Mouse (Mus musculus): ENCODE results near the gene Lin52. TPM values are rescaled to one million over a fixed set of nuclear protein-coding genes. Genes with fewer than 3 reads are reported as not detected.

Lin52 gene
- polyA plus RNA-seq, 1 experiment from 2014 or later: 41.3 TPM

DNA sequence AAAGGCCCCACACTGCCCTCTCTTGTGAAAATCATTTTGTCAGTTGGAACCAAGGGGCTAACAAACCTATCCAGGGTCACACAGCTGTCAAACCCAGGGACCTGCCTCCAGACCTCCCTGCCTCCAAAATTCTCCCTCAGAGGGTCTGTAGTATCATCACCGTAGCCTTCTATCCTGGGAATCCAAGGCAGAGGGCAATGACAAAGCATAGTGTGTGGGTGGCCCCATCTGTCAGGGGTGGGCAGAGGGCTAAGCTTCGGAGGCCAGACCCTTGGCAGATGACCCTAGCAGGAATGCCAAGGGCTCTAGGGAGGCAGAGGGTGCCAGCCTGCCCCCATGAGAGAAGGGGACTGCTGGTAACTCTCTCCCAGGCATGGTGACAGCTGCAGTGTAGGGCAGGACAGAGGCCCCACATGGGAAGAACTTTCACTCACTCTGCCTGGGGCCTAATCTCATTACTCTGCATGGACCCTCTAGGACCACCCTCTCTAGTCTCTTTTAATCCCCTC, 95.4 kb downstream of the Lin52 start:
- Histone ChIP-seq H3K36me3 (no peaks in the 10 kb centered on the region), H3K4me1 (replicated peaks) (peaks cover 9% of the 10 kb centered on the region; the same call in 1 of the 2 replicates), H3K4me3 (replicated peaks) (no peak overlapping the region), H3K27me3 (peaks cover 11% of the 10 kb centered on the region; the same call in 1 of the 2 replicates), H3K4me2 (replicated peaks) (no peak overlapping the region), H3K27ac (no peak overlapping the region), H3K9me3 (no peaks in the 10 kb centered on the region), H3K9ac (replicated peaks) (no peak overlapping the region)
- 0 out of 2 replicates have a peak, but pooled peaks have one; percentile 37 for ATAC-seq
- 41% methylated on average over 2 of the region's 2 CpGs for WGBS

DNA sequence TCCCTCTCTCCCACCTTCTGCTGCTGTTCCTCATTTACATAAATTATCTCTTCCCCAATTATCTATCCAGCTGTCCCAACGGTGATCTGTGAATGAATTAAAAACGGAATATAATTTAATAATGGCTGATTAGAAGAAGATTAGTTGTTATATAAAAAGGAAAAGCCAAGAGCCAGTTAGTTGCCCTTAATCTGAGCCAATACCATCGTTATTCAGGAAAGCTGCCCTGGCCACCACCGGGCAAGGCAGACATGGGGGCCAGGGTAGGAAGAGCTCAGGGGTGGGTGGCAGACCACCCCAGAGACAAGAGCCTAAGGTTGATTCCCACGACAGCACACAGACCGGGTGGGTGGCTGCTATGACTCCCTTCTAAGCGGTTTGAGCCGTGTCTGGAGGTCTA, 97.0 kb downstream of the Lin52 start:
- peaks cover 7% of the 10 kb centered on the region; the same call in 1 of the 2 replicates for H3K27me3 ChIP-seq
- H3K9me3 ChIP-seq: no peaks in the 10 kb centered on the region
- no peaks in the 10 kb centered on the region for H3K36me3 ChIP-seq
- H3K4me1 ChIP-seq (replicated peaks): peaks cover 11% of the 10 kb centered on the region; the same call in 1 of the 2 replicates
- WGBS: 43% methylated on average over 8 of the region's 8 CpGs
- H3K9ac ChIP-seq (replicated peaks): no peak overlapping the region
- no peak overlapping the region for H3K4me3 ChIP-seq (replicated peaks)
- no peak overlapping the region for H3K27ac ChIP-seq
- ATAC-seq: no peak
- H3K4me2 ChIP-seq (replicated peaks): no peak overlapping the region

DNA sequence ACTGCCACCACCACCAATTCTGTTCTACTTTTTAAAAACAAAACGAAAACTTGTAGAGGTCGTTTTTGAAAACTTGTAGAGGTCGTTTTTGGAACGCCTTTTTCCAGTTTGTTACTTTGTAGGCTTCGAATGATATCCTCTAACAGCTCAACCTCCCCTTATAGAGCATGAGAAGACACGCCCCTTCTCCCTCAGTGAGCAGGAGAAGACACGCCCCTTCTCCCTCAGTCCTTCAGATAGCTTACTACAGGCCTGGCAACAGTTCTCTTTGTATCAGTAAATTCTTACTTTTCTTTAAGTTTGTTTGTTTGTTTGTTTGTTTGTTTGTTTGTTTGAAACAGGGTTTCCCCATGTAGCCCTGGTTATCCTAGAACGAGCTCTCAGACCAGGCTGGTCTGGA, 104.0 kb downstream of the Lin52 start:
- peaks cover 7% of the 10 kb centered on the region; the same call in 1 of the 2 replicates for H3K4me1 ChIP-seq (replicated peaks)
- ATAC-seq: no peak
- peaks cover 6% of the 10 kb centered on the region; the same call in 1 of the 2 replicates for H3K27me3 ChIP-seq
- WGBS: 60% methylated on average over 8 of the region's 8 CpGs
- no peak overlapping the region for H3K27ac ChIP-seq
- H3K4me2 ChIP-seq (replicated peaks): no peak overlapping the region
- no peaks in the 10 kb centered on the region for H3K9me3 ChIP-seq
- H3K9ac ChIP-seq (replicated peaks): no peak overlapping the region
- H3K4me3 ChIP-seq (replicated peaks): no peak overlapping the region
- H3K36me3 ChIP-seq: no peaks in the 10 kb centered on the region

DNA sequence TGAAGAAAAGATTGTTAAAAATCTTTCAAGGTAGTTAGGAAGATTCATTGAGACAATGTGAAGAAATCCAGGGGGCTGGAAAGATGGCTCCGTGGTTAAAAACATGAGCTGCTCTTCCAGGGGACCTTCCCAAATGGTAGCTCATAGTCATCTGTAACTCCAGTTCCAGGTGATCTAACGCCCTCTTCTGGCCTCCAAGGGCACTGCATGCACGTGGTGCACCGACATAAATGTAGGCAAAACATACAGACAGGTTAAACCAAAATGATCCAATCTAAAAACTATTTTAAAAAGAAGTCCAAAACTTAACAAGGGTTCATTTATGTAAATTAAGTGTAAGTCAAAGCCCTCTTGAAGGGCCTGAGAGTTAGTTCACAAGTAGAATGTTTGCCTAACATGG, 111.3 kb downstream of the Lin52 start:
- no peak for ATAC-seq
- Histone ChIP-seq H3K27ac (no peak overlapping the region), H3K4me1 (replicated peaks) (no peaks in the 10 kb centered on the region), H3K4me3 (replicated peaks) (no peak overlapping the region), H3K9me3 (no peaks in the 10 kb centered on the region), H3K4me2 (replicated peaks) (no peak overlapping the region), H3K27me3 (peaks cover 19% of the 10 kb centered on the region), H3K36me3 (no peaks in the 10 kb centered on the region), H3K9ac (replicated peaks) (no peak overlapping the region)
- WGBS: 54% methylated on average over 4 of the region's 4 CpGs

DNA sequence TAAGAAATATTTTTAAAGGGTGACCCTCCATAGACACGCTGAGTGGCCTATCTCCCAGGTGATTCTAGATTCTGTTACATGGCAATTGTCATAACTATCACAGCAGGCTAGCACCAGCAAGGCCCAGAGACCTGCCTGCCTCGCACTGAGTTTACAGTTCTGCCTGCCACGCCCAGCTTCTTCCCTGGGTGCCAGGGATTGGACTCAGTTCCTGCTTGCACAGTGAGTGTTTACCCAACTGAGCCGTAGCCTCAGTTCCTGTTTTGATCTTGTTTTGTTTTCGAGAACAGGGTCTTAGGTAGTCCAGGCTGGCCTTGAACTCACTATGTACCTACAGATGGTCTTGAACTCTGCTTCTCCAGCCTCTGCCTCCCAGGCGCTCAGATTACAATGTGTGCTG, 116.4 kb downstream of the Lin52 start:
- peaks cover 69% of the 10 kb centered on the region for H3K27me3 ChIP-seq
- H3K4me3 ChIP-seq (replicated peaks): no peak overlapping the region
- H3K36me3 ChIP-seq: no peaks in the 10 kb centered on the region
- peaks cover 18% of the 10 kb centered on the region for H3K4me1 ChIP-seq (replicated peaks)
- no peak for ATAC-seq
- H3K4me2 ChIP-seq (replicated peaks): no peak overlapping the region
- WGBS: 82% methylated on average over 6 of the region's 6 CpGs
- no peak overlapping the region for H3K27ac ChIP-seq
- H3K9me3 ChIP-seq: no peaks in the 10 kb centered on the region
- H3K9ac ChIP-seq (replicated peaks): no peak overlapping the region

DNA sequence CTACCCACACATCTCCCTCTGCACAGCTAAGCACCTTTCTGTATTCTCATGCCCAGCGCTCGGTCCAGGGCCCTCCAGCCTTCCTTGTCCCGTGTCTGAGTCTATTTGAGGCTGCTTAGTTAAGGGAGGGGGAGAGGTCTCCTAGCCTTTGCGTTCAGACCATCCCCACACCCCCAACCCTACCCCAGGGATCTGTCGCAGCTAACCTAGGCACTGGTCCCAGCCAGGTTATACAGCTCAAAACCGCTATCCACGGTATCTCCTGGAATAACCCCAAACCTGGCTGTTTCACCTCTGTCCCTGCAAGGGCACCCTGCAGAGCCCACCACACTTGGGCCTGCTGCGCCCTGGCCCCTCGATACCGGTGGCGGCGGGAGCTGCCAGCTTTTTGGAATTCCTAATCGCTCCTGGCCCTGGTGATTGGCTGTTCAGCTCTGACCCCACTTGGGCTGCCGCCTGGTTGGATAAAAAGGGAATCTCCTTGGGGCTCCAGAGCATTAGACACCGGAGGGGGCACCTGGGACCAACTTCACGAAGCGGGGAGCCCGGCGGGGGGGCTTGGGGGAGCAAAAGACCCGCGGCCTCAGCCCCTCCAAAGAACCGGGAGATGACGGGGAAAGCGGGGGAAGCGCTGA, 118.2 kb downstream of the Lin52 start, which contains the start of gene Vsx2:
TSS of gene Vsx2 (plus strand) at position 427 of the 635 bp plus-strand sequence.
- Histone ChIP-seq H3K36me3 (no peaks in the 10 kb centered on the region), H3K4me2 (replicated peaks) (peak within 1 kb of the TSS; percentile 37), H3K27me3 (peaks cover 88% of the 10 kb centered on the region), H3K9ac (replicated peaks) (0 out of 2 replicates have a peak within 1 kb of the TSS, but pooled peaks have one; percentile 10), H3K27ac (no peak within 1 kb of the TSS), H3K4me3 (replicated peaks) (peak within 1 kb of the TSS; percentile 20), H3K9me3 (no peaks in the 10 kb centered on the region), H3K4me1 (replicated peaks) (peaks cover 18% of the 10 kb centered on the region)
- WGBS: 2% methylated on average over 25 of the region's 25 CpGs
- peak; percentile 34; the same call in 1 of the 2 replicates for ATAC-seq

DNA sequence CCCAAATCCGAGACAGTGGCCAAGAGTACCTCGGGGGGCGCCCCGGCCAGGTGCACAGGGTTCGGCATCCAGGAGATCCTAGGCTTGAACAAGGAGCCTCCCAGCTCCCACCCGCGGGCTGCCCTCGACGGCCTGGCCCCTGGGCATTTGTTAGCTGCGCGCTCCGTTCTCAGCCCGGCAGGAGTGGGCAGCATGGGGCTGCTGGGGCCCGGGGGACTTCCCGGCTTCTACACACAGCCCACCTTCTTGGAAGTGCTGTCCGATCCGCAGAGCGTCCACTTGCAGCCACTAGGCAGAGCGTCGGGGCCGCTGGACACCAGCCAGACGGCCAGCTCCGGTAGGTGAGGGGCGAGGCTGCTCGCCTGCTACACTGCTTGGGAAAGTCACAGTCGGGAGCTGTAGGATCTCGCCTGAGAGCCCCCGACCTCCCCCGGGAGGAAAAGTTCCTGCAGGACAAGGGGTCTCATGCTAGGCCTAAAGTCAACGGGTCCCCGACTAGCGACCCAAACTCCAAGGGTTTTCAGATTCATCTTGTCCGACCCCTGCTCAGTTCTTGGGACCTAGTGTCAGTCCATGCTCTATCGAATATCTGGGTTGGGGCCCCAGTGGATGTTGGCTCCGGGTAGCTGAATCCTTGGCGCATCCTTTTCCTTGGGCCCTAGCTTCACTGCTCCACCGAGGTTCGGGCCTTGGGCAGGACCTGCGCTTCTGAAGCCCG, 118.9 kb downstream of the Lin52 start:
- under 1% methylated on average over 37 of the region's 40 CpGs for WGBS
- peak overlapping the region; percentile 37 for H3K4me2 ChIP-seq (replicated peaks)
- H3K9ac ChIP-seq (replicated peaks): 0 out of 2 replicates have a peak overlapping the region, but pooled peaks have one; percentile 10
- peak overlapping the region; percentile 20 for H3K4me3 ChIP-seq (replicated peaks)
- H3K9me3 ChIP-seq: no peaks in the 10 kb centered on the region
- no peaks in the 10 kb centered on the region for H3K36me3 ChIP-seq
- H3K4me1 ChIP-seq (replicated peaks): peaks cover 18% of the 10 kb centered on the region
- peaks cover 91% of the 10 kb centered on the region for H3K27me3 ChIP-seq
- 0 out of 2 replicates have a peak, but pooled peaks have one; percentile 37 for ATAC-seq
- H3K27ac ChIP-seq: no peak overlapping the region

DNA sequence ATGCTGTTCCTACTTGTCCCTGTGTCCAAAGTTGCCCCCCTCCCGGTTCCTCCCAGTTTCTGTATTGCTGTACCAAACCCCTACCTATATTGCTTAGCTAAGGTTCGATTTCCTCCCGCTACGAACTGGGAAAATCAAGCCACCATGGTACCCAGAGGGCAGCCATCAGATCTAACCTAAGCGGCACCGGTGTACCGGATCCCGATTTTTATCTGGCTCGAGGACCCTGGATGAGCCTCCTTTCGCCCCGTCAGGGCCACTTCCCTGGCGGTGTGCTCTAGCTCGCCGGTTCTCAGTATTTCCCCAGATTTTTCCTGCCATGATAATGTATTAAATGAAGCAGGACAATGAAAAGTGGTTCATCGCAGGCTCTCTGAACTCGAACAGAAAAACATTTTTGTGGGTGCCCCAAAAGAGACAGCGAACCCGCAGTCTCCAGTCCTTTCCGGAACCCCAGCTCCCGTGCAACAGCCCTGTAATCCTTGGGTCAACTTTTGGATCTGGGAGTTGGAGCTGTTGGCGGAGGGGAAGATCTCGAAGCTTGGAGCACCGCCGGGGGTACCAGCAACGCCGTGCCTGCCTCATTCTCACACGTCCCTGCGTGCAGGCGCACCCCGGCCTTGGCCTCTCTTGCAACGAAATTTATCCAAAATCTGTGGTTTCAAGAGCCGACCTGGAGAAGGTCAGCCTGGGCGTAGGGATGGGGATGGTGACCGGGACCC, 119.6 kb downstream of the Lin52 start:
- Histone ChIP-seq H3K4me3 (replicated peaks) (peak overlapping the region; percentile 20; the same call in 1 of the 2 replicates), H3K4me2 (replicated peaks) (no peak overlapping the region; the same call in 1 of the 2 replicates), H3K9ac (replicated peaks) (no peak overlapping the region), H3K27me3 (peaks cover 98% of the 10 kb centered on the region), H3K9me3 (no peaks in the 10 kb centered on the region), H3K4me1 (replicated peaks) (peaks cover 18% of the 10 kb centered on the region), H3K36me3 (no peaks in the 10 kb centered on the region), H3K27ac (no peak overlapping the region)
- WGBS: 2% methylated on average over 34 of the region's 34 CpGs
- no peak for ATAC-seq

DNA sequence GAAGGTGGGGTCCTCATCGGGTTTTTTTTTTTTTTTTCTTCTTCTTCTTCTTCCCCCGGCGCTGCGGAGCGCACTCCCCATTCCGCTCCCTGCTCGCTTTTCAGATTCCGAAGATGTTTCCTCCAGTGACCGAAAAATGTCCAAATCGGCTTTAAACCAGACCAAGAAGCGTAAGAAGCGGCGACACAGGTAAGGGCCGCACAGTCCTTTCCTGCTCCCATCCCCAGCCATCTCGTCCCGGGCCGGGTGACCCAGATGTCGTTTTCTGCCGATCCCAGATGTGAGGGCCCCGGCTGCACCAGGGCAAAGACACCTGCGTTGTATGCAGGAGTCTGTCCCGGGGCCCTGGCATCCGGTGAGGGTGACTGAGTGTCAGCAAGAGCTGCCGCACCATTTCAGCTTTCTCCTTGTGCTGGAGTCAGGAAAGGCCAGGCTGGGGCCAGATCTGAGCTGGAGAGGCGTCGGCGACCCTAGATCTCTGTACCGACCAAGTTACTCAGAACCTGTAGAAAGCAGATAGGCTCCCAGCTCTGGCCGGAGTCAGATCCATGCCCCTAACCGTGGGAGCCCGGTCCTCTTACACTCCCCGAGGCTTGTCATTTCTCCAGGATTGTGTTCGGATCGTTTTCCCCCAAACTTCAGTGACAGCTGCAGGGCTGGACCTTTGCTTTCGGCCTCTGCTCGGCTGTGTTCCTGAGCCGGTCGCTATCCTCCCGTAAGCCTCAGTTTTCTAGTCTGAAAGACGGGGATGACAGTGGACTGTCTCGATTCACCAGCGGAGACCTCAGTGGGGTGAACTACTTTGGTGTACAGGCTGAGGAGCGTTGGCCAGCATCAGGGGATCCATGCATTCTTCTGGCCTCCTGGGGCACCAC, 120.5 kb downstream of the Lin52 start:
- Histone ChIP-seq H3K27me3 (peaks cover 98% of the 10 kb centered on the region), H3K4me2 (replicated peaks) (peak overlapping the region; percentile 2), H3K27ac (no peak overlapping the region), H3K9me3 (no peaks in the 10 kb centered on the region), H3K4me3 (replicated peaks) (peak overlapping the region; percentile 20), H3K9ac (replicated peaks) (no peak overlapping the region), H3K4me1 (replicated peaks) (peaks cover 18% of the 10 kb centered on the region), H3K36me3 (no peaks in the 10 kb centered on the region)
- no peak for ATAC-seq
- 1% methylated on average over 43 of the region's 43 CpGs for WGBS

DNA sequence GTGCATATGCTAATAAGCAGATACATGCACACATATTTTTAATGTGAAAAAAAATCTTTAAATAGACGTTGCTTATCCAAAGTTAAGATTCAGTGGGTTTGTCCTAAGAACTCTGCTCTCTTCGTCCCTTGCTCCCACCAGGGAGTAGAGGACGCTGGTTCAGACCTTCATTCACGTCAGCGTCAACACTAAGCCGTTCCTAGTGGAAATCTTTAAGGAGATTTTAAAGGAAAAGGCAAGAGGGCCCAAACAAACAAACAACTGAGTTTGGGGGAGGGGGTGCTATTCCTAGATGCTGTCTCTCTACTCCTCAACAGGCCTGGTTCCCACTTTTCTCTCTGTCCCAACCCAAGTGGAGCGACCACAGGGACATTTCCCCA, 121.1 kb downstream of the Lin52 start:
- no peak for ATAC-seq
- WGBS: 4% methylated on average over 7 of the region's 7 CpGs
- Histone ChIP-seq H3K4me3 (replicated peaks) (peak overlapping the region; percentile 20; the same call in 1 of the 2 replicates), H3K4me1 (replicated peaks) (peaks cover 18% of the 10 kb centered on the region), H3K4me2 (replicated peaks) (0 out of 2 replicates have a peak overlapping the region, but pooled peaks have one; percentile 2), H3K36me3 (no peaks in the 10 kb centered on the region), H3K9me3 (no peaks in the 10 kb centered on the region), H3K27me3 (peaks cover 98% of the 10 kb centered on the region), H3K27ac (no peak overlapping the region), H3K9ac (replicated peaks) (no peak overlapping the region)

DNA sequence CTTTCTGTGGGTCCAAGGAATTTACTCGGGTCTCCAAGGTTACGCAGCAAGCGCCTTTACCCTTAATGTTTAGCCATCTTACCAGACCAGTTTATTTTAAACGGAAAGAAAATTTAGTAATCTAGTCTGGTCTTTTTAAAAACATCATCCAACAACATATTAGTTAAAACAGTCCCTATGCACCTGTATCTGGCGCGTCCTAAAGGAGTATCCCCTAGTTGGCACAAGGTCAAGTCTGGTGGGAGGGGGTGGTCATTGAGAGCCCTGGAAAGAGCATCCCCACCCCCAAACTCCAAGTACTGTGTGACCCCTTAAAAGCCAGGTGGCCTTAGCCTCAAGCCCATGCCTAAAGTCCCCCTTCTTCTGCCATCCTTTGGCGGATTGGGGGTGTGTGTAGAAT, 121.9 kb downstream of the Lin52 start:
- Histone ChIP-seq H3K27me3 (peaks cover 98% of the 10 kb centered on the region), H3K4me3 (replicated peaks) (no peak overlapping the region), H3K4me2 (replicated peaks) (no peak overlapping the region), H3K27ac (no peak overlapping the region), H3K9me3 (no peaks in the 10 kb centered on the region), H3K36me3 (no peaks in the 10 kb centered on the region), H3K4me1 (replicated peaks) (peaks cover 18% of the 10 kb centered on the region), H3K9ac (replicated peaks) (no peak overlapping the region)
- ATAC-seq: no peak
- WGBS: 9% methylated on average over 7 of the region's 7 CpGs
